Mouse (Mus musculus) thymus, adult 2 months (tissue): ENCODE measurements at regions not wholly inside any gene's neighbourhood (a gene's known extent, or its start where the extent isn't known, plus 50 kb on each side); places are given as distances from the start of the nearest gene placed in this dataset.

ENCODE experiments used
- DNase-seq: peaks from one replicate; pipeline ENCODE4 v3.0.0; 2021
- H3K27ac ChIP-seq: fragments of 200-500 bp; 2 replicates; pipeline ENCODE4 v1.5.1; 2012; ENCODE audit warnings: low read length, control low read depth; ENCODE audit not compliant: control insufficient read depth, insufficient read depth
- H3K27me3 ChIP-seq: fragments of 200-500 bp; 2 replicates; pipeline ENCODE4 v1.6.1; 2012; ENCODE audit warnings: mild to moderate bottlenecking, low read length, moderate library complexity, mixed read lengths; ENCODE audit not compliant: control insufficient read depth, insufficient read depth
- H3K36me3 ChIP-seq: fragments of 200-500 bp; 2 replicates; pipeline ENCODE4 v1.6.1; 2012; ENCODE audit warnings: mild to moderate bottlenecking, low read length, moderate library complexity; ENCODE audit not compliant: control insufficient read depth, insufficient read depth
- H3K4me1 ChIP-seq: fragments of 200-500 bp; replicated peaks from 2 replicates; pipeline ENCODE4 v1.6.1; 2012; ENCODE audit warnings: low read length; ENCODE audit not compliant: control insufficient read depth, insufficient read depth
- H3K4me3 ChIP-seq: fragments of 200-500 bp; 2 replicates; pipeline ENCODE4 v1.5.1; 2012; ENCODE audit warnings: mild to moderate bottlenecking, low read length, control low read depth, moderate library complexity; ENCODE audit not compliant: control insufficient read depth, insufficient read depth
- CTCF ChIP-seq: fragments of 200-500 bp; IDR thresholded peaks from 2 replicates; pipeline ENCODE4 v1.5.1; 2012; ENCODE audit warnings: mild to moderate bottlenecking, control low read depth, low read length, moderate library complexity, borderline replicate concordance; ENCODE audit not compliant: control insufficient read depth, poor library complexity, insufficient read depth; ENCODE audit errors: extremely low read depth
- POLR2A ChIP-seq: fragments of 200-500 bp; IDR thresholded peaks from 2 replicates; pipeline ENCODE4 v1.6.1; 2012; ENCODE audit warnings: mild to moderate bottlenecking, low read length, control low read depth, moderate library complexity; ENCODE audit not compliant: control insufficient read depth, poor library complexity, insufficient read depth; ENCODE audit errors: extremely low read depth
- WGBS: fragments of 180-500 bp; shearing (Covaris S2); methylation state at CpG from one replicate; pipeline ENCODE4 v1.1.7; 2018; 5-methylcytosine and 5-hydroxymethylcytosine counted together

- no peak for DNase-seq
Measured at GRCm38 (mm10) chr10:17531021-17531420, 192.0 kb upstream of the Cited2 start.

DNA sequence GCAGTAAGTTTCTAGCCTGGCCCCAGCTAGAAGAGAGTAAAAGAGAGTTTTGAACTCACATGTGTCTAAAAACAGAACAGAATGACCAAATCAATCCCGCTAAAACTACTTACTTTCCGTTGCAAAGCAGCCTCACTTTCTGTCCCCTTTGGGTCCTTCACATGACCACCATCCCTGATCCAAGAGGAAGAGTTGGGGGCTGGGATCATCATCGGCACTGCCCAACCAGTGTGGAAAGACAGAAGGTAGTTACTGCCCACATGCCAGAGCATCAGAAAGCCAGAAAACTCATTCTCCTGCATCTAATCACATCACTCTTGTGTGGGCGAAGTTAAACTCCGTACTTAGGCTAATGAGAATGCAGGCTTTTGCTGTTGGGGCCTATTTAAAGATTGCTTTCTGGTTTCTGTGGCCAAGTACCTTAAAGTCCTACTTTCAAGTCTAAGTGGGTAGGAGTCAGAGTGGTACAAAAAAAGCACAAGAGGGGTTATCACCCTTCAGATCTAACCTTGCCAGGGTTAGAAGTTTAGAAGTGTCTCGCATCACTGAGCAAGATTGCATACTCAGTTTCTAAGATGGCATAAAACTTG, 184.0 kb upstream of the Cited2 start:
- Histone ChIP-seq H3K27ac (no peak overlapping the region), H3K36me3 (no peaks in the 10 kb centered on the region), H3K4me3 (no peak overlapping the region), H3K4me1 (no peaks in the 10 kb centered on the region), H3K27me3 (no peaks in the 10 kb centered on the region)
- TF ChIP-seq CTCF (no peak), POLR2A (no peak)
- no peak for DNase-seq
- WGBS, result 65% methylated on average over 6 of the region's 6 CpGs

More at GRCm38 (mm10) chr10:17531021-17531420, 192.0 kb upstream of the Cited2 start:
- Histone ChIP-seq H3K27me3 (no peaks in the 10 kb centered on the region), H3K27ac (no peak overlapping the region), H3K4me1 (no peaks in the 10 kb centered on the region), H3K4me3 (no peak overlapping the region), H3K36me3 (no peaks in the 10 kb centered on the region)
- WGBS, result 91% methylated on average over 3 of the region's 3 CpGs
- TF ChIP-seq CTCF, result no peak
- TF ChIP-seq POLR2A, result no peak

- no peak overlapping the region for H3K4me3 ChIP-seq
- DNase-seq, result no peak
- no peaks in the 10 kb centered on the region for H3K36me3 ChIP-seq
- H3K27me3 ChIP-seq, result no peaks in the 10 kb centered on the region
- TF ChIP-seq CTCF, result no peak
- no peak for TF ChIP-seq POLR2A
- no peaks in the 10 kb centered on the region for H3K4me1 ChIP-seq
- no peak overlapping the region for H3K27ac ChIP-seq
- WGBS, result 46% methylated on average over 6 of the region's 6 CpGs
Measured at GRCm38 (mm10) chr10:17540404-17541375, 182.3 kb upstream of the Cited2 start.

DNA sequence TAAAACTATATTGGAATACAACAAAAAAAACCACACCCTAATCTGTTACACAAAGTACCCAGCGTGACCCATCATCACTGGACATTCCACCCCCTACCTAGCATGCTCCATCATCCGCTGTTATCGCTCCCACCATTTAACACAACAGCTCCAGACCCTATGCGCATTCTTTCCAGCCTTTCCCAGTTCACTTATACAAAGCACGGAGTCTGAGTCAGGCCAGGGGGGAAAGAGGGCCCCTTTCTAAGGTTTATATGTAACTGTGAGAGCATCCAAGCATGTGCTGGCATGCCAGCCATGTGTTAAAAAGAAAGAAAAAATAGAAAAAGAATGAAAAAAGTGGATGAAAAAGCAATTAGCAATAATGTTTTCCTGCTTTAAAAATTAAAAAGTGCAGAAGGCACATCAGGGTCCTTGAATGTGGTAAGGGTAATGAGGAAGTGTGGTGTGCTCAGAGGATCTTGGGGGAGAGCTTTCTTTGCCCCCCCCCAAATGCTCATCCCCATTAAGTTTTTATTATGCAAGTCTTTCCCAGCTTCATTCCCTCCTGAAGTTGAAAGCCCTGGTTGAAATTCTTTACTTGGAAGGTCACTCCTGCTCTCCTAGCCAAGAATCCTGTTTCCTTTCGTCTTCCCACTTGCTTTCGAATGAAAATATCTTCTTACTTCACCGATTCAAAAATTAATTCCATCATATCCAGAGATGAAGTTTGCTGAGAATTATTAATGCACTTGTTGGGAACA, 180.7 kb upstream of the Cited2 start:
- TF ChIP-seq POLR2A, result no peak
- no peak for TF ChIP-seq CTCF
- no peak overlapping the region for H3K27ac ChIP-seq
- 97% methylated on average over 8 of the region's 8 CpGs for WGBS

GRCm38 (mm10) chr10:17542847-17543421, 180.1 kb upstream of the Cited2 start:
- no peaks in the 10 kb centered on the region for H3K4me1 ChIP-seq
- no peaks in the 10 kb centered on the region for H3K27me3 ChIP-seq
- TF ChIP-seq CTCF, result no peak
- no peak for TF ChIP-seq POLR2A
- DNase-seq, result no peak
- no peak overlapping the region for H3K4me3 ChIP-seq
- 94% methylated on average over 5 of the region's 5 CpGs for WGBS
- no peak overlapping the region for H3K27ac ChIP-seq
- H3K36me3 ChIP-seq, result no peaks in the 10 kb centered on the region

More for the DNA sequence above, 180.7 kb upstream of the Cited2 start:
- Histone ChIP-seq H3K27me3 (no peaks in the 10 kb centered on the region), H3K4me1 (no peaks in the 10 kb centered on the region), H3K4me3 (no peak overlapping the region), H3K36me3 (no peaks in the 10 kb centered on the region)
- DNase-seq, result no peak

DNA sequence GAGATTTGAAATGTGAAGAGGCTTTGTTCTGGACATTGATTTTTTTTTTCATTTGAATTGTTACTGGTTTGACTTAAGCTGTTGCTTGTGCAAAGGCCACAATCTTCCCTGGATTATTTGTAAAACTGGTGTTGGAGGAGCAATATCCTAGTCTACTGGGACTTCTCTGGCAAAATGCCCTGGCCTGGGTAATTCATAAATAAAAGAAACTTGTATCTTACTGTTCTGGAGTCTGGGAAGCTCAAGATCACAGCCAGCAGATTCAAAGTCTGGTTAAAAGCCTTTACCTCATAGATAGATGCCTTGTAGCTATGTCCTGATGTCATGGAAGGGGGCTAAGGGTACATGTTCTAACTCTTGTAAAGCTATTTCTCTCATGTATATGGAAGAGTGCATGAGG, 177.7 kb upstream of the Cited2 start:
- no peaks in the 10 kb centered on the region for H3K27me3 ChIP-seq
- TF ChIP-seq POLR2A, result no peak
- TF ChIP-seq CTCF, result no peak
- DNase-seq, result no peak
- H3K27ac ChIP-seq, result no peak overlapping the region
- H3K4me3 ChIP-seq, result no peak overlapping the region
- H3K4me1 ChIP-seq, result no peaks in the 10 kb centered on the region
- H3K36me3 ChIP-seq, result no peaks in the 10 kb centered on the region
